Mouse (Mus musculus) cerebellum, postnatal 25 days (tissue): ENCODE data around the gene Rbl1.

Experiments
- DNase-seq, 2 experiments: peaks; one replicate each; pipeline ENCODE4 v3.0.0; 2021; ENCODE audit warnings: mixed read lengths in 2 of 2

Rbl1 gene

DNA sequence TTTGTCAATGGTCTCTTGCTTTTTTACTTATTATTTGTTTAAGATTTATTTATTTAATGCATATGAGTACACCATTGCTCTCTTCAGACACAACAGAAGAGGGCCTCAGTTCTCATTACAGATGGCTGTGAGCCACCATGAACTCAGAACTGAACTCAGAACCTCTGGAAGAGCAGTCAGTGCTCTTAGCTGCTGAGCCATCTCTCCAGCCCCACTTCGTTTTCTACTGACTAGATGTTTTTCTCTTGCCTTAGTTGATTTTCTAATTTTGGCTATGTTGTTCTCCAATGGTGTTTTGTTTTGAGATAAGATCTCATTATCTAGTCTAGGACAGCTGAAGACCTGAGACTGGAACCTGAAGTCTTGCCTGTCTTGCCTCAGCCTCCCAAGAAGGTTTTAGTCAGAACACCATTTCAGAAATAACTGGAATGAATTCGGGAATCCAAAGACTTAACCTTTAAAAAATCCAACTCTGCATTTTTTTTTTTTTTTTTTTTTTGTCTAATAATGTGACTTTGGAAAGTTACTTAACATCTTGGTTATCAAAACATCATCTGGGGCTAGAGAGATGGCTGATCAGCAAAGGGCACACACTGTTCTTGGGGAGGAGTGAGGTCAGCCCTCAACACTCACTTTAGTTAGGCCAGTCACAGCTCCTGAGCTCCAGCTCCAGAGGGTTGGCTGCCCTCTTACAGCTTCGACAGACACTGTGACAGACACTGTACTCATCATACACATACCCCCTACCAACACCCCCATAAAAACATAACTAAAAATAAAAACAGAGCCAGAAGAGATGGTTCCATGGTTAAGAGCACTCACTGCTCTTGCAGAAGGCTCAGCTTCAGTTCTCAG is 71.4 kb downstream of the Rbl1 start:
- no peak for DNase-seq

DNA sequence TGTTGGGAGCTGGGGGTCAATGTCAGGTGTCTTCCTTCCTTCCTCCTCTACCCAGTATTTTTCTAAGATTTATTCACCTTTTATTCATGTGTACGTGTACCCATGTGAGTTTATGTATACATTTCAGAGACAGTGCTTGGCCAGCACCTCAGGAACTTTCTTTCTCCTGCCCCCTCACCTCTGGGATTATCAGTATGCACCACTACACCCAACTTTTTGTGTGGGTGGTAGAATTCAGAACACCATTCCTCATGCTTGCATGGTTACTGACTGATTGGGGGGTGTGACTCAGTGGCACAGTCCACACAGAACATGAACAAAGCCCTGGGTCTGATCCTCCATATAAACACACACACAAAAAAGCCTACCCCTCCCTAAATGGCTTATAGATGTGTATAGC is 72.2 kb downstream of the Rbl1 start:
- no peak for DNase-seq

DNA sequence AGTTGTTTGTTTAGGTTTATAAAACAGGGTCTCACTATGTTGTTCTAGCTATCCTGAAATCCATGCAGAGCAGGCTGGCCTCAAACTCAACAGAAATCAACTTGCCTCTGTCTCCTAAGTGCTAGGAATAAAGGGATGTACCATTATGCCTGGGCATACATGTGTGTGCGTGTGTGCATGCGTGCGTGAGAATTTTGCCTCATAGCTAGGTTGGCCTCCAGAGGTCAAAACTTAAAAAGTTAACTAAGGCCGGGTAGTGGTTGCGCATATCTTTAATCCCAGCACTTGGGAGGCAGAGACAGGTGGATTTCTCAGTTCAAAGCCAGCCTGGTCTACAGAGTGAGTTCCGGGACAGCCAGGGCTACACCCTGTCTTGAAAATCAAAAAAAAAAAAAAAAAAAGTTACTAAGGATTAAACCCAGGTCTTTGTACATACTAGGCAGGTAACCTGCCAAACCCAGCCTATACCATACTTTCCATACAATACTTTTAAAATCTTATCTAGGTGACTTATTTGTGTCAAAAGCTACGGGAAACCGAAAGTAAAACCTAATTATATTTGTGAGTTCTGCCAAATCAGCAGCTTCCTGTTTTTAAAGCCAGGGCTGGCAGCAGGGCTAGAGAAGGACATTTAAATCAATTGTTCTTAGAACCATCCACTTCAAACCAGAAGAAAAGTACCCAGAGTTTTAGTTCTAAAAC is 73.4 kb downstream of the Rbl1 start:
- no peak for DNase-seq

DNA sequence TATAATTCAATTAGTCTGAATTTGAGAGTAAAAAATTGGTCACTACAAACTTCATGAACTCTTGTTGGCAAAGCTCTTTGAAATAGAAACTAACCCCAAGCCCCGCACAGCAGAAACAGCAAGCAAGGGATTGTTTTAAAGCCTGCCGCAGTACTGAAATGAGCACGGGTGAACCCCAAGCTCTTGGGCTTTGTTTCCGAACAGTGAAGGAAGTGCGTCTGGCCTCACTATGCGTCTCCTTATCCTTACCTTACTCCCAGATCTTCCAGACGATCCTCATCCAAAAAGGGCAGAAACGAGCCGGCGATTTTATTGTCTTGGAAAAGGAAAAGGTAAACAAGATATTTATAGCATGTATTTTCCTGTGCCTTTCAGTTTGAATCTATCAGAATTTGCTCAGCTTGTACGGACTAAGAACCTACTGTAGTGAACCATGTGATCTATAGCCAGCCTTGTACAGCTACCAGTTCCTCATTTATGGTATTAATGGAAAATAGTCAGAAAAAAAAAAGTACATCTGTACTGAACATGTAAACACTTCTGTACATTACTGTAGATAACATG is 74.7 kb downstream of the Rbl1 start:
- DNase-seq = no peak

DNA sequence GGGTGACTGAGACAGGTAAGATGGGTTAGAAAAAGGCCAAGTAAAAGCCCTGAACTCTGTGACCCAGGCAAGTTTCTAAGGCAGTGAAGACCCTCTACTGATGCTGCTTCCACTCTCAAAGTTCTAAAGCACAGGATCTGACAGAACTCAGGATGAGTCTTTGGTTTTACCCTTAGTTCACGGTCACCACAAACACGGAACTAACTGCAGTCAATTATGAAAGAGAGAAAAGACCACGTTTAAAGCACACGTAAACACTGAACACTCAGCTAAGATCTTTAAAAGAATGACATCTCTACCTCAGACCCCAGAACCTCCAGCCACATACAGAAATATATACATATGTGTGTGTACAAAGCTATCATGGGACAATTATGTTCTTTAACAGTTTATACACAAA is 75.2 kb downstream of the Rbl1 start:
- DNase-seq = no peak

DNA sequence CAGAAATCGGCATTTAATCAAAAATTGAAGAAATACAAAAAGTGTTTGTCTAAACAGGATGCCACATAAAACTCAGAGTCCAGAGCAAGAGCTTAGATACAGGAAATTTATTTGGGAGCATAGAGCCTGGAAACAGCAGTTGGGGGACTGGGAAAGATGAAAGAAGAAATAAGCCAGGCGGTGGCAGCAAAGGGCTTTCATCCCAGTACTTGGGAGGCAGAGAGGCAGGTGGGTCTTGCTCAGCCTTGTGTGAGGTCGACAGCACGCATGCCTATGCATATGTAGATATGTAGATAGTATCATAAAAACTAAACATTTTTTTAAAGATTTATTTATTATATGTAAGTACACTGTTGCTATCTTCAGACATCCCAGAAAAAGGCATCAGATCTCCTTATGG is 76.3 kb downstream of the Rbl1 start:
- no peak for DNase-seq

DNA sequence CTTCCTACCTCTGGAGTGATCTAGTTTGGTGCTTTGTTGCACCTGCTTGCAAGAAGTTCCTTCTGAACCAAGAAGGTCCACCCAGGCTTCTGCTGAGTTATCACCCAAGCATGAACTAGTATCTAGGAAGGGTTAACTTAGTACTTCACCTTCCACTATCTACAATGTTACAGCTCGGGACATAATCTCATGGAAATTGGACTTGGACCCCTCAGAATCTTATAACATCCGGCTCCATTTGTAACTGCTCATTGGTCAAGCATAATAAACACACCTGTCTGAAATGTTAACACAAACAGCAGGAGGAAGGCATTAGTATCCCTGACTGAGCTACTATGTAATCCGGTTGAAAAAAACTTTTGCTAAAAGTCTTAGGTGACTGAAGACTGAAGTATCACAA is 77.0 kb downstream of the Rbl1 start:
- DNase-seq = no peak

DNA sequence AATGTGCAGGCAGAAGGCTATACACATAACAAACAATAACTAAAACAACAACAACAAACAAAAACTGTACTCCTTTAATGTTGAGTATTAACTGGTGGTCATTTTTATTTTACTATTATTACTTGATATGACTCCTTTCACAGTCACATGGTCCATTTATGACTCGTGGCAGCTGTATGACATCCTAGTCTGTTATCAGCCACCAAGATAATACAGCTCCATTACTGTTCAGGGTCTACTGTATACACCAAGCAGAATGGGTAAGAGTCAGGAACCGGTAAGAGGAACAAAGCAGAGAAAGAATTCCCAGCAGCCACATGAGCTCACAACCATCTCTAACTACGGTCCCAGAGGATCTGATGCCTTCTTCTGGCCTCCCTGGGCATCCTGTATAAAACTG is 79.1 kb downstream of the Rbl1 start:
- DNase-seq = no peak

DNA sequence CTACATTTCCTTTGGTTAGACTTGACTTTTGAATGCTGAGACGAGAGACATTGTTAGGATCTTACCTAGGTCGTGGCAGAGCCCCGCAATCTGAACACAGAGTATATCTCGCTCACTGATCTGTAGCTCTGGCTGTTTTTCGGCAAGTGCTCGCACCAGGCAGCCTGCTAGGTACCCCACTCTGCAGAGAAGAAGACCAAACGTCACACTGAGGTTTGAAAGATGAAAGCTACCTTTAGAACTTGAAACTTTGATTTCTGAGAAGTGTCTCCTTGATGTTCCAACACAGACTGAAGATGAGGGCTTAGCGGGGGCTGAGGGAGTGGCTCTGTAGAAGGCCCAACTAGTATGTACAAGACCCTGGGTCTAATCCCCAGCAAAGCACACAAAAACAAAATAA is 82.6 kb downstream of the Rbl1 start:
- DNase-seq = no peak

DNA sequence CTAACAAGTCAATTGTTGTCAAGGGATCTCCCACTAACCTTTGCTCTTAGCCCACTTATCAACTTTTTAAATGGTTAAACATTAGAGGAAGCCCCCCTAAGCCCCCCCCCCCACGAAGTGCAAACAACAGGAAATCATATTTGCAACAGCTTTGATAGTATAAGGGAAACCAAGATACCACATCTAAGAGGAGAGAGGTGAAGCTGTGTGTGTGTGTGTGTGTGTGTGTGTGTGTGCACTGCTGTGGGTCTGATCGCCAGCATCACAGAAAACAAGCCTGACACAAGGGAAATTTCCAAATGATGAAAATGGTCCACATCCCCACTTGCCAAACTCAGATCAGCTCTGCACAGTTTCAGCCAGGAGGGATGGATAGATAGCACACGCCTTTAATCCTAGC is 85.3 kb downstream of the Rbl1 start:
- no peak for DNase-seq

DNA sequence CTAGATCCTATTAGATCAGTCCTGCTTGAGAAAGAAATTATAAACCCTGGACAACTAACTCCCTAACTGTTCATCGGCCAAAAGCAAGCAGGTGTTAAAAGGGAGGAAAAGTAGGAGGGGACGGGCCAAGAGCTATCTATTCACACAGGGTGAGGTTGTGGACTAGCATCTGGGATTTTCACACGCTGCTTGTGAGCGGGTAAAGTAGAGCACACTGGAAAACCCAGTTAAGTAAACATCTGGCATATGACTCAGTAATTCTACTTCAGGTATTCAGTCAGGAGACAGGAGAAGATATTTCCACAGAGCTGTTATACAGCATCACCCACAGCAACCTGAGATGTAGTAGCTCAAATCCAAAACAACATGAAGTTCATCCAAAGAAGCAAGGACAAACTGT is 85.8 kb downstream of the Rbl1 start:
- no peak for DNase-seq

DNA sequence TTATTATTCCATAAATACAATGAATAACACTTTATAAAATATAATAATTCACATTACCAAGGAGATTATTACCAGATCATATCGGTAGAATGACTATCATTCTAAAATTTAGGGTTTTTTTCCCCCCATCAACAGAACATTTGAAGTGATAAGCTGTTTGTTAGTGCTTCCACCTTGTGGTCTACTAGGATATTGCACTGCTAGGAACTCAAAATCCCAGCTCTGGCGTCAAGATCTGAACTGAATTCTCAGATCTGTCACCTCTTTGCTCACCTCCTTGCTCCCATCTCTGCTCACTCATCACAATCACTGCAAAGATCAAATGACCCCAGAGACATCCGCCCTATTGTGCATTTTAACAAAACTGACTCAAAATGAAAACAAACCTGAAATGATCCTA is 87.4 kb downstream of the Rbl1 start:
- DNase-seq = peak in 1 of 2 experiments; percentile 29

DNA sequence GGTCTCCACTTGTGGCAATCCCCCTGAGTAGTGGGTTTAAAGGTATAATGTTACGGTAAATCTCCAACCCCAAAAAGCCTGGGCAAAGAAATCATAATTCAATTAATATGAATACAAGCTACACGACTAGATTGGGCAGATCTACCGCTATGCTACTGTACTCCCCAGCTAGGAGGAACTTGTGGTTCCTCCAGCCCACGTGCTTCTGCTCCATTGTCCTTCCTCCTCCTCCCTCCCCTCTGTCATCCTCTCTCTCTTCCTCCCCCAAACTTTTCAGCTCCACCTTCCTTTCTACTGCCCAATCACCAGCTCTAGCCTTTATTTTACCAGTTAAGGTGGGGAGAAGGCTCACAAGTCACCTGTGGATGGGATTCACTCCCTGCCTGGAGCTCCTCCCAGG is 96.1 kb downstream of the Rbl1 start:
- no peak for DNase-seq

DNA sequence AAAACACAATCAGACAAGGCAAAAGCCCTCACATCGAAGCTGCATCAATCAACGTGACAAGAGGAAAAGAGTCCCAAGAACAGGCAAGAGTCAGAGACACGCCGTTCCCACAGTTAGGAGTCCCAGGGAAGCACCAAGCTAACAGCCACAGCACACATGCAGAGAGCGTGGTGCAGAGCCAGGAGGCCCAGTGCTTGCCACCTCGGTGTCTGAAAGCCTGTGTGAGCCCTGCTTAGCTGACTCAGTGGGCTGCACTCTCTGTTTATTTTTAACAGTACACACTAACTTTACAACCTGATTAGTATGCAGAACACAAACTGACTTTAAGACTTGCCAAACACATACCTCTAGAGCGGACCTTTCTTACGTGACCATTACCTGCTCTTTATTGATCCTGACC is 99.9 kb downstream of the Rbl1 start:
- DNase-seq = no peak

DNA sequence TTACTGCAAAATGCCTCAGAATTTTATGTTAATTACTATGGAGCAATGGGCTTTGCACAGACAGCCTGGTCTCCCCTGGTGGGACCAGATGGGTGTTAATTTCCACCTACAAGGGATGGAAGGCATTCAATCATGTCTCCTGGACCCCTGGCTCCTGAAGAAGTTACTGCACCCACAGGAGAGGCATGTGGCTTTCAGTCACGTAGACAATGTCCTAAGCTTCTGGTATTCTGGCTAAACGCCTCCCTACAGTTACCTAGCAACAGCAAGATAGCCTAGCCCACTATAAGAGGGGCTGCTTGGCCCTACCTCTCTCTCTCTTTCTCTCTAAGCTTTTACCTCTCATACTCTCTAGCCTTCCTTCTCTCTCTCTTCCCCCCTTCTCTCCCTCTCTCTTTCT is 102.1 kb downstream of the Rbl1 start:
- DNase-seq = no peak

DNA sequence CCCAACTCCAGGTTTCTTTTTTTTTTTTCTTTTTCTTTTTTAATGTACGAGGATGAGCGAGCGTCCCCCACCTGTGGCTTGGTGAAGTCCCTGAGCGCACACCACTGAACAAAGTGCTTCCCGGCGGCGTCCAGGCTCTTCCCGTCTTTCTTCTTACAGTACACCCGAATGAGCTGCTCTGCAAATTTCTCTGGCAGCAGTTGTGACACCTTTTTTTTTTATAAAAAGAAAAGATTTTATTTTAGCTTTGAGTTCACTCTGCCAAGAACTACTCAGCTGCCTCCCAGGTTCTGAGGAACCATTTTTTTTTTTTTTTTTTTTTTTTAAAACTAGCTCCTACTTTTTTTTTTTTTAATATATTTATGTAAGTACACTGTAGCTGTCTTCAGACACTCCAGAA is 102.7 kb downstream of the Rbl1 start:
- DNase-seq = no peak

DNA sequence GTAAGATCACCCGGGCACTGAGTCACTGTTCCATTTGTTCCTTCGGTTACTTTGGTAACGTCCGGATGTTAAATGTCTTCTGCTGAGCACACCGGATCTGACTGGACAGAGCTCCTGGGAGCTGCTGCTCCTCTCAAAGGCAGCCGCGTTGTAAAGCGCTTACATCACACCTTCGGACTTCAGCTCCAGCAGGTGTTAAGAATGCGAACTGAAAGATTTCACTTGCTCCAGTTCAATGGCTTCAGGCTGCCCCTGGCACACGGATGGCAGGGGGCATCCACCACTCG is 104.1 kb downstream of the Rbl1 start:
- DNase-seq = no peak

DNA sequence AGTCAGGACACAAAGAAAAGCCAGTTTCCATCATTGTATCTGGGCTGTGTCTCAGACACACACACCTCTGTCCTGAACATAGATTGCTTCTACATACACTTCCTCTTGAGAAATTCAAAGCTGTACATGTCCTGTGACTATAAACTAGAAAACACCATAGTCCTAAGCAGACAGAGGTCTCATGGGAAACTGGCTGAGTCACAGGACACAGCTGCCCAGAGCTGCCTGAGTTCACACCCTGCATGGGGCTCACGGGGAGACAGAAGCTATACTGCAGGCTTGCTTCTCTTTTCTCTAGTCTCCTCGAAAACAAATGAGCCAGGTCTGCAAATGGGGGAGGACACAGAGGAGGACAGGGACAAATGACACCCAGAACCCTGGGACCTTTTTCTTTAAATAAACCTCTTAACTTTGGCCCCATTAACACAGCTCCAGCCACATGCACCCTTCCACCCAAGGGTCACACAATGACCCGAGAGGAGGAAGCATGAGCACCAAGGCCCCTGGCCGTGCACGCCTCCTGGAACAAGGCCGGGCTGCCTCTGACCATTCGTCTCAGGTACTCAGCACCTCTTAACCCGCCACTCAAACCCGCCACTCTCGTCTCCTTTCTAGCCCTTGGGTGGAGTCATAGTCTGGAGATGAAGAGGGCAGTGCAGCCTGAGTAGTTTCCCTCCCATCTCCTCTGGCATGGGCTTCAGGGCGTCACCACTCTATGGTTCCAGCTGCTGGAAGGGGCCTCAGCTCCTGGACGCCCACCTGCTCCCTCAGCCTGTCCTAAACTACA is 104.6 kb downstream of the Rbl1 start:
- DNase-seq = no peak
